Mouse (Mus musculus) forebrain, embryonic 15.5 days (tissue): Measurements from ENCODE around the gene Gm10282. TPM values are rescaled to one million over a fixed set of nuclear protein-coding genes. Genes with fewer than 3 reads are reported as not detected.

Experiments used
- ATAC-seq: fragments of 200-750 bp; cut with Nextera tagmentation; replicated peaks from 2 replicates; pipeline ENCODE4 v1.8.0; 2017; ENCODE audit warnings: mild to moderate bottlenecking, moderate TSS enrichment, moderate library complexity
- H3K27ac ChIP-seq: fragments of 300-500 bp; sonication (generic); replicated peaks from 2 replicates; pipeline ENCODE4 v1.5.1; 2015; ENCODE audit warnings: mild to moderate bottlenecking, inconsistent platforms
- H3K27me3 ChIP-seq: fragments of 300-500 bp; sonication (generic); 2 replicates; pipeline ENCODE4 v1.6.1; 2015; ENCODE audit warnings: inconsistent platforms
- H3K36me3 ChIP-seq: fragments of 300-500 bp; sonication (generic); 2 replicates; pipeline ENCODE4 v1.6.1; 2015; ENCODE audit warnings: mild to moderate bottlenecking, inconsistent platforms
- H3K4me1 ChIP-seq: fragments of 300-500 bp; sonication (generic); 2 replicates; pipeline ENCODE4 v1.6.1; 2015; ENCODE audit warnings: inconsistent platforms
- H3K4me2 ChIP-seq: fragments of 300-500 bp; sonication (generic); replicated peaks from 2 replicates; pipeline ENCODE4 v1.6.1; 2015; ENCODE audit warnings: mild to moderate bottlenecking, inconsistent platforms
- H3K4me3 ChIP-seq: fragments of 300-500 bp; sonication (generic); 2 replicates; pipeline ENCODE4 v1.5.1; 2015; ENCODE audit warnings: mild to moderate bottlenecking, inconsistent platforms
- H3K9ac ChIP-seq: fragments of 300-500 bp; sonication (generic); replicated peaks from 2 replicates; pipeline ENCODE4 v1.6.1; 2015; ENCODE audit warnings: mild to moderate bottlenecking, inconsistent platforms
- H3K9me3 ChIP-seq: fragments of 300-500 bp; sonication (generic); 2 replicates; pipeline ENCODE4 v1.6.1; 2016; ENCODE audit warnings: inconsistent platforms
- WGBS: fragments of 180-500 bp; shearing (Covaris S2); methylation state at CpG from one replicate; pipeline ENCODE4 v1.1.7; 2015; ENCODE audit warnings: mixed read lengths; 5-methylcytosine and 5-hydroxymethylcytosine counted together
- polyA plus RNA-seq: library from polyadenylated mRNA; unstranded; fragments of >200 nt; fragmentation: Nextera tagmentation; extraction: Ambion mirVana; gene quantifications from 2 replicates; pipeline ENCODE4 v1.2.1, GENCODE M21; 2015

Gene Gm10282
- polyA plus RNA-seq = 23.0 and 23.1 TPM in 2 replicates

DNA sequence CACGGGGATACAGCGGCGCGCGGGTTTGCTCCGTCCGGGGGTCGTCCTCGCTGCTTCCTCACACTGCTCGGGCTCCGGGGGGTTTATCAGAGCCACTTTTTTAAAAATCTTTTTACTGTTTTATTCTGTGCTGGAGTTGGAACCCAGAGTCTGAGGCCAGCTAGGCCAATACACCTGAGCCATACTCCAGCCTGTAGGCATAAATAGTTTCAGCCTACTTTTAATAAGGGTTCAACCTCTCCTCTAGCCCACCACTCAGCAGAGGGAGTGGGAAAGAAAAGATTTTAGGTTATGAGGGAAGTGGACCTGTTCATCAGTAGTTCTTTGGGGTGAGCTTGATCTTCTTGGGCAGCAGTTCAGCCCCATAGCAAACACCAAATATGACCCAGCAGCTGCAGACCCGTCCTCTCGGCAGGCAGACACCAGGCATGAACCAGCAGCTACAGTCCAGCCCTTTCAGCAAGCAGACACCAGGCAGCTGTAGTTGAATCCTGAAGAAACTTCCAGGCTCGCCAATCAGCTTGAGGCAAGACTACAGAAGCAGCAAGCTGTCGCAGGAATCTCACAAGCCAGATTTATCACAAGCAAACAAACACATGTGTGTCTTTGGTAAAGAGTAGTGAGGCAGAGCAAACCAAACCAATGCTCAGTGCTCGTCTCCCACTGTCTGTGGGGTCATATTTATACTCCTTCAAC is at the start of gene Gm10282:
Gm10282 (minus strand) TSS at position 51 of the 696 bp plus-strand sequence.
- WGBS = 74% methylated on average over 16 of the region's 16 CpGs
- no peak for ATAC-seq
- no peak within 1 kb of the TSS for H3K9ac ChIP-seq

DNA sequence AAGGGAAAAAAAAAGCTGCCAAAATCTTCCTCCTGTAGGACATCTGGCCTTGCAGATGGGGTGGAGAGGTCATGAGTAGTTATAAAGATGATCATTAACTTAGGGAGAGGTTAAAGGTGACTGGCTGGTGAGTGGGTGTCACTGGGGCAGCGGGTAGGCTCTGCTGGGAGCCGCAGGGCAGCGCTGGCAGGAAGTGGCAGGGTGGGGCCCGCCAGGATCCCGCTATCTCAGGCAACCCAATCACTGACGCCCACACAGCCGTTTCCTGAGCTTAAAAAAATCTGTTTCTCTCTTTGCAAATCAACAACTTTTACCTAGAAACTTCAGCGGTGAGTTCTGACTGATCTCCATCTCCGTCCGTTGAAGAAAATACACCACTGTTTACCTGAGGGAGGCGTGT is 49.2 kb upstream of the Gm10282 start:
- no peak overlapping the region for H3K4me3 ChIP-seq
- ATAC-seq = no peak
- no peaks in the 10 kb centered on the region for H3K9me3 ChIP-seq
- H3K4me1 ChIP-seq = no peaks in the 10 kb centered on the region
- WGBS = 87% methylated on average over 11 of the region's 11 CpGs
- no peak overlapping the region for H3K27ac ChIP-seq
- H3K9ac ChIP-seq = no peak overlapping the region
- H3K27me3 ChIP-seq = no peaks in the 10 kb centered on the region
- no peak overlapping the region for H3K4me2 ChIP-seq
- H3K36me3 ChIP-seq = peaks cover 39% of the 10 kb centered on the region

More for the DNA sequence above, at the start of gene Gm10282:
- Histone ChIP-seq H3K27me3 (no peaks in the 10 kb centered on the region), H3K4me2 (no peak within 1 kb of the TSS), H3K4me1 (no peaks in the 10 kb centered on the region; the same call in 1 of the 2 replicates), H3K36me3 (no peaks in the 10 kb centered on the region), H3K4me3 (no peak within 1 kb of the TSS), H3K27ac (no peak within 1 kb of the TSS), H3K9me3 (no peaks in the 10 kb centered on the region)

DNA sequence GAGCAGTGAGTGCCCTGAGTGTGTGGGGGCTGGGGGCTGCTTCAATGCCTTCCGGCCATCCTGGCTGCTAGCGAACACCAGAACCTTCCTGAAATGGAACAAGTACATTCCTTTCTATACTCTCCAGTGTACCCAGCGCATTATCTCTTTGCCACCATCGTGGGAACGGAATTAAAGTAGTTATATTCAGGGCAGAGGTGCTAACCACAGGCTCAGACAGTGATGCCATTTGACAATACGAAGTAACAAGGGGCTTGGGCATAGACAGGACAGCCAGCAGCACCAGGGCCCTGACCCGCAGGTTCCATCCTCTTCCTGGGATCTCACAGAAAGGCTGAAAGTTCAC is 48.6 kb upstream of the Gm10282 start:
- no peak overlapping the region for H3K4me3 ChIP-seq
- H3K9me3 ChIP-seq = no peaks in the 10 kb centered on the region
- no peaks in the 10 kb centered on the region for H3K27me3 ChIP-seq
- H3K4me2 ChIP-seq = no peak overlapping the region
- no peak for ATAC-seq
- no peaks in the 10 kb centered on the region for H3K4me1 ChIP-seq
- no peak overlapping the region for H3K27ac ChIP-seq
- WGBS = 87% methylated on average over 7 of the region's 7 CpGs
- peaks cover 33% of the 10 kb centered on the region for H3K36me3 ChIP-seq
- no peak overlapping the region for H3K9ac ChIP-seq

DNA sequence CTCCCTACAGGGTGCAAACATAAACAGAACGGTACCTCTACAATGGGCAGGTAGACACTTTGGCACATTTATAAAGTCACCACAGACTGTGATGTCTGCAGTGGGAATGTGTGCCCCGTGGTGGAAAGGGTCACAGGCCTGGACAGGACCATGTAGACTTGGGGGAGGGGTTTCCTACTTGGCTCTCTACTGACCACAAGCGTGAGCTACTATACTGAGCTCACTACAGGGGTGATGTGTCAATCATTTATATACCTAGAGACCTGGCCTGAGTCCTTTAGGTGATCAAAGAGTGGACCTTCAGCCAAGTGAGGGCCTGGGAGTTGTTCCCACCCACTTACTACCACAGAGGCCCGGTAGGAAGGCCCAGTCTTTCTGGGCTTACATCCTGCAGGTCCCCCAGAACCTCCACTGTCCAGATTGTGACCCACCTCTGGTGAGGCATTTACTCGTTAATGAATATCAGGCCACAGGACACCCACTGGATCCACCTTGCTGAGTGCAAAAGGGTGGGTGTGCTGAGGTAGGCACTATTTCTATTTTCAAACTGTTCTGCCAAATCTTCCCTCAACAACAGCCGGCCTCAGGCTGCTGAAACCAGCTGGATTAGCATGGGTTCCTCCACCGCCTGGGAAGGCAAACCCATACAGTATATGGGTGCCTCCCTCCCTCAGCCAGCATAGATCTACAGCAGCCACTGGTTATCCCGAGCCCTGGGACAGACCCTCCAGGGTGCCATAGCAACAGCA is 48.1 kb upstream of the Gm10282 start:
- Histone ChIP-seq H3K9ac (no peak overlapping the region), H3K36me3 (peaks cover 28% of the 10 kb centered on the region), H3K9me3 (no peaks in the 10 kb centered on the region), H3K27ac (no peak overlapping the region), H3K27me3 (no peaks in the 10 kb centered on the region), H3K4me2 (no peak overlapping the region), H3K4me1 (no peaks in the 10 kb centered on the region), H3K4me3 (no peak overlapping the region)
- WGBS = 85% methylated on average over 8 of the region's 8 CpGs
- 0 out of 2 replicates have a peak, but pooled peaks have one; percentile 39 for ATAC-seq

DNA sequence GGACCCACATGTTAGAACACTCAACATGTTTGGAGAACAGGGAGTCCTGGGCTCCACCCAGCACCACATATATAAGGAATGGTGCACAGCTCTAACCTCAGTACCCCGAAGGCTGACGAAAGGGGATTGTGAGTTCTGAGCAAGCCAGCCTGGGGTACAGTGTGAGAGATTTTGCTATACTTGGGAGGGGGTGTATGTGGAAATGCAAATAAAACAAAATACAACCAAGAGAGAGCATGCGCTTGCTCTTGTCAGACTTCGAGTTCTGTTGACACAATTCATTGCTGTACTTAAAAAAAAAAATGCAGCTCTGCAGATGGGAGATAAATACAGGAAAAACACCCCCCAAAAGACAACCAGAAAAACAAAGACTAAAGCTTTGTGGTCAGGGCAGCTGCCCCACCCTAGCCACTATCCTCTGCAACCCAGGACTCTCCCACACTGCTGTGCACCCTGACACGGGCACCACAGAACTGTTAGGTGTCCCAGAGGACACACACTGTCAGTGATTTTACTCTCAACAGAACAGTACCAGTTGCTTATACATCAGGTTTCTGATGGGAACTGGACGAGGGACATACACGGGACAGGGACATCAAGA is 46.4 kb upstream of the Gm10282 start:
- no peaks in the 10 kb centered on the region for H3K9me3 ChIP-seq
- H3K4me2 ChIP-seq = no peak overlapping the region
- no peak overlapping the region for H3K4me3 ChIP-seq
- H3K36me3 ChIP-seq = peaks cover 27% of the 10 kb centered on the region
- 91% methylated on average over 7 of the region's 7 CpGs for WGBS
- no peak overlapping the region for H3K9ac ChIP-seq
- ATAC-seq = no peak
- no peak overlapping the region for H3K27ac ChIP-seq
- H3K4me1 ChIP-seq = no peaks in the 10 kb centered on the region
- H3K27me3 ChIP-seq = no peaks in the 10 kb centered on the region

DNA sequence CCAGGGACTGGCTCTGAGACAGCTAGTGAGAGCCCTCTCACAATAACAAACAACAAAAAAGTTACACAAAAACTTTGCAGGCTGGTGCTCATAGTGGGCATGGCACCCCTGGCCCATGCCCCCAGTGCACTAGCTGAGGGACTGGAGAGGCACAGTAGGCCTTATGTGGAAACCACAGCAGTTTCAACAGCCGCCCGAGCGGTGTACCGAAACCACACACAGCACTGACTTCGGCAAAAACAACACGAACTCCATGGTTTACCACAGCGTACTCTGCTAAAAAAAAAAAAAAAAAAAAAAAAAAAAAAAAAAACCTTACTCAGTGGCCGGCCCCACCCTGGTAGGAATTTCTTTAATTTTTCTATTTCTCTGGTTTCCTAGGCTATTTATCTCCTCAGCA is 45.7 kb upstream of the Gm10282 start:
- Histone ChIP-seq H3K4me2 (no peak overlapping the region), H3K27me3 (no peaks in the 10 kb centered on the region), H3K4me1 (no peaks in the 10 kb centered on the region), H3K9me3 (no peaks in the 10 kb centered on the region), H3K36me3 (peaks cover 24% of the 10 kb centered on the region), H3K27ac (no peak overlapping the region), H3K9ac (no peak overlapping the region), H3K4me3 (no peak overlapping the region)
- no peak for ATAC-seq
- 87% methylated on average over 8 of the region's 8 CpGs for WGBS

DNA sequence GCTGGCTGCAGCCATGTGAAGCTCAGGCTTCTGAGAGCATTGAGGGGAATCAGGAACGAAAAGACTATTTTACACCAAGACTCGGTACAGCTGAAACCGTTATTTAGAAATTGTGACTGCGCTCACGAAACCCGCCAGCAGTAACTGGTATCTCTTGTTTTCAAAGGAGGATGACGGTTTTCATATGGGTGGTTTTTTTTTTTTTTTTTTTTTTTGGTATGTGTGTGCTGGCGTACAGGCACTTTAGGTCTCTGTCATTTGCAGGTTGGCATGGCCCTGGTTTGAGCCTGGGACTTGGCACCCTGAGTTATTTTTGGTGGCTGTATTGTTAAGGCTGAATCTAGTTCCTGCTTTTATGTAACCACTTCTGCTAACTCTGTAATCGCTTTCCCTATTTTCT is 44.8 kb upstream of the Gm10282 start:
- ATAC-seq = no peak
- no peak overlapping the region for H3K4me3 ChIP-seq
- H3K27ac ChIP-seq = peak overlapping the region; percentile 39; the same call in 1 of the 2 replicates
- H3K4me2 ChIP-seq = no peak overlapping the region
- 90% methylated on average over 9 of the region's 9 CpGs for WGBS
- H3K9ac ChIP-seq = no peak overlapping the region
- no peaks in the 10 kb centered on the region for H3K9me3 ChIP-seq
- H3K36me3 ChIP-seq = peaks cover 26% of the 10 kb centered on the region
- no peaks in the 10 kb centered on the region for H3K4me1 ChIP-seq
- no peaks in the 10 kb centered on the region for H3K27me3 ChIP-seq

DNA sequence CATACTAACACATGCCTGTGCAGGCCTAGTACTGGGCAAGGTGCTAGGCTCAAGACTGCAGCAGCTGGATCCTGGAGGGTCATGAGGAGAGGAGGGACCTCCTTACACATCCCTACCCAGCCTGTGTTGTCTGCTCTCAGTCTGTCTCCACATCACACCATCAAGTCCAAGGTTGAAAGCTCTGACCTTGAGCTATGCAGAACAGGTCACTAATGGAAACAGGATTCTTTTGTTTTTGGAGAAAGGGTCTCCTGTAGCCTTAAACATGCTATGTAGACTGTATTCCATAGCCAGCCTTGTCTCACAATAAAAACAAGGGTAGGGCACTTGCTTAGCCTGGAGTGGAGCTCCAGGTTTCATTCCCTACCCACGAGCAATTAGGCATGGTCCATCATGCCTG is 43.9 kb upstream of the Gm10282 start:
- ATAC-seq = no peak

DNA sequence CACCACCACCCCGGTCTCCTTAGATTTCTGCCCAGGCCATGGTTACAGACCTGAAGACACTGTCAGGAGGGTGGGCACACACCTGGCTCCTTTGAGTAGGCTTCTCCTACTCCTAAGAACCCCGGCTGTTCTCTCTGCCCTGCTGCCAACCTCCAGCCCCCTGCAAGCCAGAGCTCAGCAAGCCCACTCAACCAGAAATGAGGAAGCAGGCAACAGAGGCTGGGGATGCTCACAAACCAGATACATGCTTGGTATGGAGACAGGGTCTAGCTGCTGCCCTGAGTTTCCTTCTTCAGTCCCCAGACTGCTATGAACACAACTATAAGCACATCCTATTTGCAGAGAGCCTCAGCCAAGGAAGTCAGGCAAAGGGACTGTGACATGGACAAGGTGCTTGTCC is 43.1 kb upstream of the Gm10282 start:
- no peaks in the 10 kb centered on the region for H3K27me3 ChIP-seq
- H3K27ac ChIP-seq = no peak overlapping the region
- H3K9ac ChIP-seq = no peak overlapping the region
- no peaks in the 10 kb centered on the region for H3K9me3 ChIP-seq
- H3K4me3 ChIP-seq = no peak overlapping the region
- H3K36me3 ChIP-seq = peaks cover 36% of the 10 kb centered on the region
- H3K4me1 ChIP-seq = no peaks in the 10 kb centered on the region
- ATAC-seq = no peak
- WGBS = 97% methylated on average over 2 of the region's 2 CpGs
- no peak overlapping the region for H3K4me2 ChIP-seq

More for the DNA sequence above, 43.9 kb upstream of the Gm10282 start:
- no peak overlapping the region for H3K27ac ChIP-seq
- H3K9me3 ChIP-seq = no peaks in the 10 kb centered on the region
- H3K27me3 ChIP-seq = no peaks in the 10 kb centered on the region
- no peaks in the 10 kb centered on the region for H3K4me1 ChIP-seq
- H3K4me2 ChIP-seq = no peak overlapping the region
- 79% methylated on average over 1 of the region's 1 CpGs for WGBS
- no peak overlapping the region for H3K4me3 ChIP-seq
- peaks cover 31% of the 10 kb centered on the region for H3K36me3 ChIP-seq
- H3K9ac ChIP-seq = no peak overlapping the region

DNA sequence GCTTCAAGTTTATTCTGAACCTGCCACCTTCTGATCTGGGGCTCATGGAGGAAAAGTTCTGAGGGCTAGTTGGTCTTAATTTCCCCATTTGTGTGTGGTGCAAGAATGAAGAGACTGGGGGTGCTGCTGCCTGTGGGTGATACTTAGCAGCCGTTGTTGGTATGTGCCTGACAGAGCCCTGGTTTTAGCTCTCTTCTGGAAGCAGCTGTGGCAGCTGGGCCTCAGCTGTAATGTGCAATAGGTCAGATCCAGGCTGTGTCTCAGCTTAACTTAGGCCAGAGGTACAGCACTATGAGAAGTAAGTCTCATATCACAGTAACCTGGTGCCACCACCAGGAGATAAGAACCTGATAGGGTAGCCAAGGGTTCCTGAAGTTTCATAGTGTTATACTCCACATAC is 42.5 kb upstream of the Gm10282 start:
- H3K9me3 ChIP-seq = no peaks in the 10 kb centered on the region
- 97% methylated on average over 1 of the region's 1 CpGs for WGBS
- ATAC-seq = no peak
- no peaks in the 10 kb centered on the region for H3K4me1 ChIP-seq
- H3K9ac ChIP-seq = no peak overlapping the region
- H3K4me2 ChIP-seq = no peak overlapping the region
- H3K27ac ChIP-seq = no peak overlapping the region
- no peaks in the 10 kb centered on the region for H3K27me3 ChIP-seq
- peaks cover 40% of the 10 kb centered on the region for H3K36me3 ChIP-seq
- no peak overlapping the region for H3K4me3 ChIP-seq

DNA sequence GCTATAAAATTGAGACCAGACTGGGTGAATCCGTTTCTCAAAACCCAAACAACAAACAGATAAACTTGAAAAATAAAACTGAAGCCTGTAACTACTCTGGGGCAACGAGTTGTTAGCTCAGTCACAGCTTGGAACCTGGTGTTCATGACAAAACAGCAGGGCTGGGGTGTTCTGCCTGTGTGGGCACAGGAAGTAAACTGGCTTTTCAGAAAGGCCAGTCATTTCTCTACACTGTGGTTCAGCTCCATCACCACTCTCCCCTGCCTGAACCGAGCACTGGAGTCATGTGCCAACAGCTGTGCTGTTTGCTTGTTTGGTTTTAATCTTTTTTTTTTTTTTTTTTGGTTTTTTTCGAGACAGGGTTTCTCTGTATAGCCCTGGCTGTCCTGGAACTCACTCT is 38.7 kb upstream of the Gm10282 start:
- Histone ChIP-seq H3K27me3 (no peaks in the 10 kb centered on the region), H3K4me3 (no peak overlapping the region), H3K27ac (no peak overlapping the region), H3K36me3 (peaks cover 75% of the 10 kb centered on the region), H3K4me2 (no peak overlapping the region), H3K9me3 (no peaks in the 10 kb centered on the region), H3K4me1 (no peaks in the 10 kb centered on the region), H3K9ac (no peak overlapping the region)
- 85% methylated on average over 4 of the region's 4 CpGs for WGBS
- ATAC-seq = no peak

DNA sequence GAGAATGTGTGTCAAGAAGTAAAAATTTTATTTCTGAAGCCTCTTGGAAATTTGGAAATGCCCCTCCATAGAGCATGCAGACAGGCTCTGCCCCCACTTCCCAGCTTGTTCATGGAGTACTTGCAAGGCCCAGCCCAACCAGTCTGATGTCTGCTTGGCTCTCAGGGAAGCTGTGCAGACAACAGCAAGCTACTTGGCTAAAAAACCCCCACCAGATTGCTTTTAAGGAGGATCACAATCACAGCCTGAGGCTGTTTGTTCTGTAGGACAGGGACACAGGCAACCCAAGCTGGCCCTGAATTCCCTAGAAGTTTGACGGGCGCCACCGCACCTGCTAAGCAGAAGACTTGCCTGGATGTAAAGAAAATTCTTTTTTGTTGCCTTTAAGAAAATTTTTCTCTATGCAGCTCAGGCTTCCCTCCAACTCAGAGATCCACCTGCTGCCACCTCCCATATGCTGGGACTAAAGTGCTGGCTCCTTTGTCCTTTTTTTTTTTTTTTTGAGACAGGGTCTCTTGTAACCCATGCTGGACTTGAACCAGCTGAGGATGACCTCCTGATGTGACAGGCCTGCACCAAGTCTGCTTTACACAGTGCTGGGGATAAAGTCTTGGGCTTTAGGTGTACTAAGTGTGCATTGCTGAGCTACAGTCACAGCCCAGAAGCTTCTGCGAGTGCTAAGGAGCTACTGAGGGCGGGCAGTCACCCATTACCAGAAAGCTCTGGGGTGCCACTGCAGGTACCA is 37.7 kb upstream of the Gm10282 start:
- WGBS = 87% methylated on average over 5 of the region's 5 CpGs
- Histone ChIP-seq H3K27me3 (no peaks in the 10 kb centered on the region), H3K9me3 (no peaks in the 10 kb centered on the region), H3K4me1 (no peaks in the 10 kb centered on the region), H3K4me2 (no peak overlapping the region), H3K4me3 (no peak overlapping the region), H3K9ac (no peak overlapping the region), H3K36me3 (peaks cover 82% of the 10 kb centered on the region), H3K27ac (peak overlapping the region; percentile 38; the same call in 1 of the 2 replicates)
- ATAC-seq = no peak; the same call in 1 of the 2 replicates
